Mouse (Mus musculus) kidney, adult 2 months (tissue): ENCODE data around the gene Ublcp1.

Experiments used
- CTCF ChIP-seq: fragments of 200-500 bp; conservative IDR thresholded peaks from 2 replicates; pipeline ENCODE4 v1.5.1; 2011; ENCODE audit warnings: low read depth, mild to moderate bottlenecking, control low read depth, low read length, moderate library complexity, mixed read lengths; ENCODE audit not compliant: insufficient read depth, insufficient read length
- POLR2A ChIP-seq: fragments of 200-500 bp; IDR thresholded peaks from one replicate; pipeline ENCODE4 v1.6.1; 2011; ENCODE audit warnings: low read depth, low read length, control low read depth

DNA sequence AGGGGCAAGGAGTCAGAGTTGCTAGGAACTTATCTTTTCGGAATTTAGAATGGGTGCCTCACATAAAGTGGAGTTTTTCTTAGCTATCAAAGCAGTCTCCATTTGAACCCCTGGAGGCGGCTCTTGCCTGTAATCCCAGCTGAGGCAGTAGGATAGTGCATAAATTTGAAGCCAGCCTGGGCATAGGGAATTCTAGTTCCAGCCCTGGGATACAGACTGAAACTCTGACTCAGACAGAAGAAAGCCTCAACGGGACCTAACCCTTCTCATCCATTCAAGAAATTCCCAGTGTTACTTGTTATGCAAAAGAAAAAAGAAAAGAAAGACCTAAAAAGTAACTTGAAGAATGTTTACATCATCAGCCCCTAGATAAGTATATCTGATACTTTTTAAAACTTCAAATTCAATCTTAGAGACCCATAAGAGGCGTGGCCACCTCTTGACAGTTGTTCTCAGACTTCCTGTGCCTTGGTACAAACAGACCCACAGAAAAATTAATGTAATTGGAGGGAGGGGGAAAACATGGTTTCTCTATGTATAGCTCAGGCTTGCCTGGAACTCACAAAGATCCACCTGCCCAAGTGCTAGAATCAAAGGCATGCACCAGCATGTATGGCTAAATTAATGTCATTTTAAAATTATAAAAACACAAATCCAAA lies 1.2 kb upstream of the Ublcp1 start:
- TF ChIP-seq POLR2A = no peak
- no peak for TF ChIP-seq CTCF
